Mouse (Mus musculus): ENCODE results near the gene Gm21732.
"Not testable (repeated sequence)": the region's sequence is repeated elsewhere in the genome, so short reads cannot be mapped to it uniquely, and the experiment has no call there.

Gm21732 gene

DNA sequence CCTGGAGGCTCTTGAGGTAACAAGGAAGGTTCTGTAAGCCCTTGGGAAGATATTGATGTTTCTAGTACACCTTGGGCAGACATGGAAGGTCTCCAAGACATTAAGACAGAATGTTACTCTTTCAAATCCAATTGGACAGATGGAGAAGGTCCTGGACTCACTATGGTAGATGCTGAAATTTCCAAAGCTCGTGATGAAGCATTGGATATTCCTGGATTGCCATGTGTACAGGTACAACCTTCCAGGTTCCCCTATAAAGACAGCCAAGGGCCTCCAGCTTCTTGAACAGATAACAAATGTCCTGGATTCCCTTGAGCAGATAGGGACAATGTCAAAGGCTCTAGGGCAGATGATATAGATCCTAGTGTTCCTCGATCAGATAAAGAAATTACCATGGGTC is at the start of gene Gm21732:
Gm21732 (minus strand) TSS at position 101 of the 400 bp plus-strand sequence.
- not testable (repeated sequence) for DNase-seq (ENCODE audit: low spot score in 2 of 2)
